Mouse (Mus musculus) heart, adult 2 months (tissue): ENCODE measurements at regions not wholly inside any gene's neighbourhood (a gene's known extent, or its start where the extent isn't known, plus 50 kb on each side); places are given as distances from the start of the nearest gene placed in this dataset.
"Not testable (repeated sequence)": the region's sequence is repeated elsewhere in the genome, so short reads cannot be mapped to it uniquely, and the experiment has no call there.

Source experiments
- DNase-seq, 2 experiments: peaks; one replicate each; pipeline ENCODE4 v3.0.0; 2021
- H3K27ac ChIP-seq: fragments of 200-600 bp; 2 replicates; pipeline ENCODE4 v1.8.1; 2022
- H3K27me3 ChIP-seq: fragments of 200-500 bp; 2 replicates; pipeline ENCODE4 v1.6.1; 2012; ENCODE audit warnings: mild to moderate bottlenecking, low read length, inconsistent platforms, mixed read lengths; ENCODE audit not compliant: control insufficient read depth, insufficient read depth
- H3K36me3 ChIP-seq: fragments of 200-500 bp; 2 replicates; pipeline ENCODE4 v1.6.1; 2012; ENCODE audit warnings: low read length, inconsistent platforms; ENCODE audit not compliant: control insufficient read depth, insufficient read depth
- H3K4me1 ChIP-seq: fragments of 200-500 bp; 2 replicates; pipeline ENCODE4 v1.6.1; 2011; ENCODE audit warnings: low read length; ENCODE audit not compliant: control insufficient read depth, insufficient read depth
- H3K4me3 ChIP-seq: fragments of 200-600 bp; 2 replicates; pipeline ENCODE4 v1.8.1; 2022
- H3K79me2 ChIP-seq: fragments of 200-500 bp; replicated peaks from 2 replicates; pipeline ENCODE4 v1.6.1; 2012; ENCODE audit warnings: mild to moderate bottlenecking, inconsistent platforms, low read length, moderate library complexity, mixed read lengths; ENCODE audit not compliant: control insufficient read depth, insufficient read depth
- H3K9ac ChIP-seq: fragments of 200-500 bp; 2 replicates; pipeline ENCODE4 v1.6.1; 2012; ENCODE audit warnings: low read depth, mild to moderate bottlenecking, control low read depth, inconsistent platforms, low read length, mixed read lengths
- CTCF ChIP-seq: fragments of 200-600 bp; IDR thresholded peaks from 2 replicates; pipeline ENCODE4 v1.8.1; 2022; ENCODE audit warnings: antibody characterized with exemption, mild to moderate bottlenecking, moderate library complexity
- EP300 ChIP-seq: fragments of 200-500 bp; IDR thresholded peaks from 2 replicates; pipeline ENCODE4 v1.6.1; 2011; ENCODE audit warnings: low read depth, low read length, control low read depth; ENCODE audit not compliant: insufficient read depth
- POLR2A ChIP-seq: fragments of 200-500 bp; IDR thresholded peaks from 2 replicates; pipeline ENCODE4 v1.6.1; 2011; ENCODE audit warnings: mild to moderate bottlenecking, low read depth, low read length, control low read depth; ENCODE audit not compliant: insufficient read depth
- WGBS: fragments of 180-500 bp; shearing (Covaris S2); methylation state at CpG from one replicate; pipeline ENCODE4 v1.1.7; 2018; 5-methylcytosine and 5-hydroxymethylcytosine counted together
- intact Hi-C: fragments of 180-260 bp; cut with DNase I; formaldehyde crosslinking; loops from one replicate; pipeline ENCODE4 v1.15.1; 2025

DNA sequence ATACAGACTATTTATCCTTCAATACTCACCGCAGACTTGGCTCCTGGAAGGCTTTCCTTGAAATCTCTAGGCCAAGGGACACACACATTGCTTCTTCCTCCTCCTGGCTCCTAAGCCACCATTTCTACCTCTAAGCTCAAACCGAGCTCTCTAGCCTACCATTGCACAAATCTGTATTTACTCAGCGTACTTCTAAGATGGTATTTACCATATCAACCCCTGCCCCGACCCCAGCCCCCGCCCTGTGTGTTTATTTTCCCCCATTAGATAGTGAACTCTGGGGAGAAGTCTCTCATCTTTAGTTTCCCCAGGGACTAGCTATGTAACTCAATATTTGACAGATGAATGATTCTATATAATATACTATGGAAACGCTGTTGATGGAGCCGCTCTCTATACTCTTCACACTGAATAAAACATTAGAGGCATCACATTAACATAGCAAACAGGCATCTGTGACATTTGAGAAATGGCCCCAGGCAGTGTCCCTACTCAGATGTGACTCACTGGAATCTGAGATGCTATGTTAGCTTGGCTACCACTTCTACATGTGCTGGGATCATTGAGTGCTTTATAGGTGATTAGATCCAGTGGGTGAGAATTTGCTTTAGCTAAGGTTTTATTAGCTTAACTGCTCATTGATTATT lies 87.5 kb upstream of the Otx2 start:
- intact Hi-C loops, result no loop called here
- no peak for DNase-seq

DNA sequence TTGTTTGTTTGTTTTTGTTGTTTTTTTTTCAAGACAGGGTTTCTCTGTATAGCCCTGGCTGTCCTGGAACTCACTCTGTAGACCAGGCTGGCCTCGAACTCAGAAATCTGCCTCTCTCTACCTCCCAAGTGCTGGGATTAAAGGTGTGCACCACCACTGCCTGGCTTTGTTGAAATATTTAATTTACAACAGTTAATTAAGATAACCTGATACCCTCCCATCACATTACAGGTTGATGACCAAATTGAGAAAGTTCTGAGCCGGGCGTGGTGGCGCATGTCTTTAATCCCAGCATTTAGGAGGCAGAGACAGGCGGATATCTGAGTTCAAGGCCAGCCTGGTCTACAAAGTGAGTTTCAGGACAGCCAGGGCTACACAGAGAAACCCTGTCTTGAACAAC lies 81.5 kb upstream of the Otx2 start:
- H3K36me3 ChIP-seq, H3K27me3 ChIP-seq, DNase-seq, H3K4me3 ChIP-seq, H3K9ac ChIP-seq, H3K27ac ChIP-seq, H3K4me1 ChIP-seq, H3K79me2 ChIP-seq, intact Hi-C loops: not testable (repeated sequence)
- WGBS, result 92% methylated on average over 5 of the region's 5 CpGs

More for the DNA sequence above, 87.5 kb upstream of the Otx2 start:
- no peak overlapping the region for H3K4me3 ChIP-seq
- no peak overlapping the region for H3K27ac ChIP-seq
- no peaks in the 10 kb centered on the region for H3K36me3 ChIP-seq
- no peaks in the 10 kb centered on the region for H3K79me2 ChIP-seq
- no peaks in the 10 kb centered on the region for H3K4me1 ChIP-seq
- WGBS, result 76% methylated on average over 7 of the region's 7 CpGs
- H3K27me3 ChIP-seq, result no peaks in the 10 kb centered on the region
- no peak for TF ChIP-seq EP300
- no peak overlapping the region for H3K9ac ChIP-seq

DNA sequence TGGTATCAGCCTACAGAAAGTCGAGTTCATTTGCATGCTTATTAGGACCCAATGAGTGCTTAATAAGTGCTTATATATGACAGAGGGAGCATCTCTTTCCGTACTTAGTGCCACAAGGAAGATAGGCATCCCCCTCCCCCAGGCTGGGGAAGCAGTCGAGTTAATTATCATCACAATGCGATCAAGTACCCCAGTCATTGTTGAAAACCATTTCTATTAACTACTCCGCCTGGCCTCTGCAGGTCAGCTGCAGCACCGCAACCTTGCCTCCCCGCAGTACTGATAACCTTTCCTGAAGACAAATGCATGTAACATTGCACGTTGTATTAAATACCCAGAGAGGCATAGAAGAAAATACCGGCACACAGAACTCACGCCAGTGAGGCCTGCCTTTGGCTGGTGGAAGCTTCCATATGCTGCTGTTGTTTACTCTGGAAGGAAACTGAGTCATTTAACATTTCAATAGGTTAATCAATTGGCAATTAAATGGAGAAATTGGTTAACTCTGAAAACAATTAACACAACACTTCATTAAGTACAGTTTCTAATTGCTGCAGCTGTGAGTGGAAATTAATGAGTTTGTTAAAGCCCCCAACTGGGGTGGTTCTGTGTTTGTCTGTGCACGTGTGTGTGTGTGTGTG lies 80.6 kb upstream of the Otx2 start:
- H3K27ac ChIP-seq, result no peak overlapping the region
- no peaks in the 10 kb centered on the region for H3K79me2 ChIP-seq
- H3K4me1 ChIP-seq, result no peaks in the 10 kb centered on the region
- no peaks in the 10 kb centered on the region for H3K27me3 ChIP-seq
- H3K9ac ChIP-seq, result no peak overlapping the region
- TF ChIP-seq CTCF (no peak), POLR2A (no peak), EP300 (no peak)
- no peaks in the 10 kb centered on the region for H3K36me3 ChIP-seq
- no peak overlapping the region for H3K4me3 ChIP-seq
- intact Hi-C loops, result no loop called here
- DNase-seq, result no peak
- WGBS, result 42% methylated on average over 11 of the region's 11 CpGs

DNA sequence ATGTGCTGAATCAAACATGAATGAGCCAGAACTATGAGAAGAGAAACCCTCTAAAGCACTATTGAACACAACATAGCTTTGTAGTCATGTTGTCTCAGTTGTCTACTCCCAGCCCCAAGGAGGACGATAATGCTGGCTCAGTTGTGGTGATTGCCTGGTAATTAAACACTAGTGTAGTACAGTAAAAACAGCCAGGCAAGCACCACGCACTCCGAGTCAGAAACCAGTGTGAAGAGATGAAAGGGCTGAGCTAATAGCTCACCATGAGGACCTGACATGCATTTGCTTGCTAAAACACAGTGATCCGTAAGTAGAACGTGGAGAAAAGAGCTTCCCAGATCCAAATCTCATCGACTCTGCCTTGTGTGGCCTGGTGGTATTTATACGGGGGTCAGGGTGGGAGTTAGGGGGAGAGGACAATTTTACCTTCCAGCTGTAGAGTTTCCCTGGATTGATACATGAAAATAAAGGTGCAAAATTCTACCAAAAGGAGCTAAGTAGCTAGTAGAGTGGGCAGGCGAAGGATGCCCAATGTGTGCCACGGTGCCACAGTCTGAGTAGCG lies 80.0 kb upstream of the Otx2 start:
- DNase-seq, result no peak
- WGBS, result 57% methylated on average over 10 of the region's 10 CpGs
- Histone ChIP-seq H3K27ac (no peak overlapping the region), H3K4me1 (no peaks in the 10 kb centered on the region), H3K36me3 (no peaks in the 10 kb centered on the region), H3K79me2 (no peaks in the 10 kb centered on the region), H3K9ac (no peak overlapping the region), H3K4me3 (no peak overlapping the region), H3K27me3 (no peaks in the 10 kb centered on the region)
- intact Hi-C loops, result no loop called here
- TF ChIP-seq EP300, result no peak
- TF ChIP-seq CTCF, result no peak
- TF ChIP-seq POLR2A, result no peak

- no peaks in the 10 kb centered on the region for H3K79me2 ChIP-seq
- no peaks in the 10 kb centered on the region for H3K27me3 ChIP-seq
- no peak overlapping the region for H3K4me3 ChIP-seq
- H3K4me1 ChIP-seq, result no peaks in the 10 kb centered on the region
- 81% methylated on average over 7 of the region's 7 CpGs for WGBS
- no peaks in the 10 kb centered on the region for H3K36me3 ChIP-seq
- TF ChIP-seq CTCF, result no peak
- TF ChIP-seq EP300, result no peak
- TF ChIP-seq POLR2A, result no peak
- no peak overlapping the region for H3K9ac ChIP-seq
- H3K27ac ChIP-seq, result no peak overlapping the region
- no peak for DNase-seq
- intact Hi-C loops, result no loop called here
Measured at GRCm38 (mm10) chr14:48753084-48753483, 79.5 kb upstream of the Otx2 start.

- Histone ChIP-seq H3K36me3 (no peaks in the 10 kb centered on the region), H3K4me3 (no peak overlapping the region), H3K9ac (no peak overlapping the region), H3K27ac (no peak overlapping the region), H3K79me2 (no peaks in the 10 kb centered on the region), H3K4me1 (no peaks in the 10 kb centered on the region), H3K27me3 (no peaks in the 10 kb centered on the region)
- TF ChIP-seq EP300, result no peak
- TF ChIP-seq CTCF, result no peak
- no peak for TF ChIP-seq POLR2A
- WGBS, result 42% methylated on average over 8 of the region's 8 CpGs
- DNase-seq, result no peak
- intact Hi-C loops, result no loop called here
Measured at GRCm38 (mm10) chr14:48752579-48752905, 78.9 kb upstream of the Otx2 start.
